Mouse (Mus musculus): ENCODE measurements around the gene Mpv17l2. TPM values are rescaled to one million over a fixed set of nuclear protein-coding genes. Genes with fewer than 3 reads are reported as not detected.

Gene Mpv17l2
- polyA plus RNA-seq, 1 experiment from 2014 or later, result 36.6 TPM

GRCm38 (mm10) chr8:70798281-70798680 is 37.5 kb upstream of the Mpv17l2 start:
- no peak for ATAC-seq (ENCODE audit: low FRiP score, low read depth)
- Histone ChIP-seq H3K9ac (peak overlapping the region; percentile 60), H3K4me1 (peaks cover 18% of the 10 kb centered on the region), H3K9me3 (no peaks in the 10 kb centered on the region), H3K27me3 (peaks cover 72% of the 10 kb centered on the region), H3K4me3 (peak overlapping the region; percentile 56), H3K36me3 (no peaks in the 10 kb centered on the region), H3K27ac (no peak overlapping the region), H3K4me2 (replicated peaks) (peak overlapping the region; percentile 89)
- WGBS, result 14% methylated on average over 15 of the region's 15 CpGs

- Histone ChIP-seq H3K27me3 (peaks cover 63% of the 10 kb centered on the region), H3K4me1 (peaks cover 26% of the 10 kb centered on the region), H3K9ac (peak overlapping the region; percentile 62), H3K4me3 (peak overlapping the region; percentile 56), H3K36me3 (no peaks in the 10 kb centered on the region), H3K4me2 (replicated peaks) (peak overlapping the region; percentile 89), H3K9me3 (no peaks in the 10 kb centered on the region), H3K27ac (no peak overlapping the region; the same call in 1 of the 2 replicates)
- under 1% methylated on average over 57 of the region's 57 CpGs for WGBS
- peak; percentile 90 for ATAC-seq (ENCODE audit: low FRiP score, low read depth)
These were observed 36.6 kb upstream of the Mpv17l2 start for GRCm38 (mm10) chr8:70797081-70798070.

GRCm38 (mm10) chr8:70796403-70797080 is 35.8 kb upstream of the Mpv17l2 start:
- no peaks in the 10 kb centered on the region for H3K36me3 ChIP-seq
- no peak for ATAC-seq (ENCODE audit: low FRiP score, low read depth)
- H3K4me1 ChIP-seq, result peaks cover 31% of the 10 kb centered on the region
- H3K9ac ChIP-seq, result peak overlapping the region; percentile 62
- H3K4me3 ChIP-seq, result peak overlapping the region; percentile 56
- H3K9me3 ChIP-seq, result no peaks in the 10 kb centered on the region
- no peak overlapping the region; the same call in 1 of the 2 replicates for H3K27ac ChIP-seq
- WGBS, result 2% methylated on average over 54 of the region's 54 CpGs
- H3K4me2 ChIP-seq (replicated peaks), result peak overlapping the region; percentile 89
- H3K27me3 ChIP-seq, result peaks cover 55% of the 10 kb centered on the region

- no peaks in the 10 kb centered on the region for H3K9me3 ChIP-seq
- no peak overlapping the region for H3K27ac ChIP-seq
- H3K36me3 ChIP-seq, result no peaks in the 10 kb centered on the region
- H3K9ac ChIP-seq, result no peak overlapping the region
- peaks cover 42% of the 10 kb centered on the region for H3K4me1 ChIP-seq
- H3K27me3 ChIP-seq, result peaks cover 44% of the 10 kb centered on the region
- H3K4me3 ChIP-seq, result no peak overlapping the region
- ATAC-seq (ENCODE audit: low FRiP score, low read depth), result no peak
- WGBS, result 79% methylated on average over 2 of the region's 2 CpGs
- H3K4me2 ChIP-seq (replicated peaks), result no peak overlapping the region
These were observed 34.6 kb upstream of the Mpv17l2 start for GRCm38 (mm10) chr8:70795370-70795769.

GRCm38 (mm10) chr8:70794215-70794614 is 33.5 kb upstream of the Mpv17l2 start:
- Histone ChIP-seq H3K4me2 (replicated peaks) (no peak overlapping the region), H3K9me3 (no peaks in the 10 kb centered on the region), H3K27me3 (peaks cover 33% of the 10 kb centered on the region), H3K9ac (no peak overlapping the region), H3K4me3 (no peak overlapping the region), H3K36me3 (peaks cover 2% of the 10 kb centered on the region), H3K4me1 (peaks cover 48% of the 10 kb centered on the region), H3K27ac (no peak overlapping the region)
- no peak for ATAC-seq (ENCODE audit: low FRiP score, low read depth)
- whole genome bisulfite sequencing, result 86% methylated on average over 2 of the region's 2 CpGs

- Histone ChIP-seq H3K9me3 (no peaks in the 10 kb centered on the region), H3K4me3 (peak overlapping the region; percentile 76), H3K27me3 (peaks cover 18% of the 10 kb centered on the region), H3K4me2 (replicated peaks) (peak overlapping the region; percentile 79), H3K36me3 (peaks cover 18% of the 10 kb centered on the region), H3K27ac (peak overlapping the region; percentile 82), H3K4me1 (peaks cover 44% of the 10 kb centered on the region), H3K9ac (no peak overlapping the region)
- WGBS, result under 1% methylated on average over 20 of the region's 20 CpGs
- peak; percentile 34; the same call in 1 of the 2 replicates for ATAC-seq (ENCODE audit: low FRiP score, low read depth)
These were observed 32.0 kb upstream of the Mpv17l2 start for GRCm38 (mm10) chr8:70792700-70793099.

GRCm38 (mm10) chr8:70791975-70792691 is 31.4 kb upstream of the Mpv17l2 start:
- WGBS, result 5% methylated on average over 57 of the region's 58 CpGs
- ATAC-seq (ENCODE audit: low FRiP score, low read depth), result peak; percentile 81
- H3K4me1 ChIP-seq, result peaks cover 42% of the 10 kb centered on the region

GRCm38 (mm10) chr8:70791294-70791701 is 30.6 kb upstream of the Mpv17l2 start:
- Histone ChIP-seq H3K4me2 (replicated peaks) (peak overlapping the region; percentile 79), H3K9me3 (no peaks in the 10 kb centered on the region), H3K27me3 (peaks cover 13% of the 10 kb centered on the region), H3K27ac (peak overlapping the region; percentile 10; the same call in 1 of the 2 replicates), H3K9ac (peak overlapping the region; percentile 88), H3K4me3 (peak overlapping the region; percentile 76), H3K4me1 (peaks cover 37% of the 10 kb centered on the region), H3K36me3 (peaks cover 32% of the 10 kb centered on the region)
- ATAC-seq (ENCODE audit: low FRiP score, low read depth), result no peak
- WGBS, result 71% methylated on average over 7 of the region's 7 CpGs

More at GRCm38 (mm10) chr8:70791975-70792691, 31.4 kb upstream of the Mpv17l2 start:
- Histone ChIP-seq H3K4me2 (replicated peaks) (peak overlapping the region; percentile 79), H3K36me3 (peaks cover 23% of the 10 kb centered on the region), H3K9ac (peak overlapping the region; percentile 88), H3K4me3 (peak overlapping the region; percentile 76), H3K27ac (peak overlapping the region; percentile 82), H3K9me3 (no peaks in the 10 kb centered on the region), H3K27me3 (peaks cover 16% of the 10 kb centered on the region)

GRCm38 (mm10) chr8:70790846-70791245 is 30.1 kb upstream of the Mpv17l2 start:
- Histone ChIP-seq H3K4me3 (peak overlapping the region; percentile 76), H3K9me3 (no peaks in the 10 kb centered on the region), H3K36me3 (peaks cover 36% of the 10 kb centered on the region), H3K4me2 (replicated peaks) (peak overlapping the region; percentile 79), H3K9ac (peak overlapping the region; percentile 88), H3K27me3 (peaks cover 9% of the 10 kb centered on the region), H3K27ac (peak overlapping the region; percentile 10; the same call in 1 of the 2 replicates), H3K4me1 (peaks cover 36% of the 10 kb centered on the region)
- ATAC-seq (ENCODE audit: low FRiP score, low read depth), result no peak
- 55% methylated on average over 8 of the region's 8 CpGs for WGBS

- Histone ChIP-seq H3K36me3 (peaks cover 54% of the 10 kb centered on the region), H3K4me2 (replicated peaks) (no peak overlapping the region), H3K27me3 (no peaks in the 10 kb centered on the region), H3K4me3 (no peak overlapping the region), H3K27ac (no peak overlapping the region), H3K4me1 (peaks cover 37% of the 10 kb centered on the region), H3K9ac (0 out of 2 replicates have a peak overlapping the region, but pooled peaks have one; percentile 13), H3K9me3 (no peaks in the 10 kb centered on the region)
- WGBS, result 74% methylated on average over 10 of the region's 10 CpGs
- no peak for ATAC-seq (ENCODE audit: low FRiP score, low read depth)
These were observed 28.3 kb upstream of the Mpv17l2 start for GRCm38 (mm10) chr8:70789046-70789445.

- 0 out of 2 replicates have a peak overlapping the region, but pooled peaks have one; percentile 4 for H3K9ac ChIP-seq
- H3K36me3 ChIP-seq, result peaks cover 63% of the 10 kb centered on the region
- H3K27me3 ChIP-seq, result no peaks in the 10 kb centered on the region
- peaks cover 34% of the 10 kb centered on the region for H3K4me1 ChIP-seq
- no peaks in the 10 kb centered on the region for H3K9me3 ChIP-seq
- no peak for ATAC-seq (ENCODE audit: low FRiP score, low read depth)
- WGBS, result 22% methylated on average over 30 of the region's 30 CpGs
- H3K4me3 ChIP-seq, result no peak overlapping the region
- H3K4me2 ChIP-seq (replicated peaks), result 0 out of 2 replicates have a peak overlapping the region, but pooled peaks have one; percentile 21
- H3K27ac ChIP-seq, result no peak overlapping the region
These were observed 27.4 kb upstream of the Mpv17l2 start for GRCm38 (mm10) chr8:70787941-70788667.

All from limb, embryonic 13.5 days (tissue).